Mouse (Mus musculus) gonadal fat pad, adult 2 months (tissue): ENCODE results near the gene Atg4c. TPM values are rescaled to one million over a fixed set of nuclear protein-coding genes. Genes with fewer than 3 reads are reported as not detected.

Source experiments
- DNase-seq: peaks from one replicate; pipeline ENCODE4 v3.0.0-alpha.2; 2012; ENCODE audit warnings: low read depth
- polyA plus RNA-seq: library from polyadenylated mRNA; depleted of rRNA; stranded (reverse); fragments of >200 nt; gene quantifications from 2 replicates; pipeline ENCODE4 v1.2.3, GENCODE M21; 2012; rRNA removed

Atg4c gene
- 9.0 and 11.4 TPM in 2 replicates for polyA plus RNA-seq

DNA sequence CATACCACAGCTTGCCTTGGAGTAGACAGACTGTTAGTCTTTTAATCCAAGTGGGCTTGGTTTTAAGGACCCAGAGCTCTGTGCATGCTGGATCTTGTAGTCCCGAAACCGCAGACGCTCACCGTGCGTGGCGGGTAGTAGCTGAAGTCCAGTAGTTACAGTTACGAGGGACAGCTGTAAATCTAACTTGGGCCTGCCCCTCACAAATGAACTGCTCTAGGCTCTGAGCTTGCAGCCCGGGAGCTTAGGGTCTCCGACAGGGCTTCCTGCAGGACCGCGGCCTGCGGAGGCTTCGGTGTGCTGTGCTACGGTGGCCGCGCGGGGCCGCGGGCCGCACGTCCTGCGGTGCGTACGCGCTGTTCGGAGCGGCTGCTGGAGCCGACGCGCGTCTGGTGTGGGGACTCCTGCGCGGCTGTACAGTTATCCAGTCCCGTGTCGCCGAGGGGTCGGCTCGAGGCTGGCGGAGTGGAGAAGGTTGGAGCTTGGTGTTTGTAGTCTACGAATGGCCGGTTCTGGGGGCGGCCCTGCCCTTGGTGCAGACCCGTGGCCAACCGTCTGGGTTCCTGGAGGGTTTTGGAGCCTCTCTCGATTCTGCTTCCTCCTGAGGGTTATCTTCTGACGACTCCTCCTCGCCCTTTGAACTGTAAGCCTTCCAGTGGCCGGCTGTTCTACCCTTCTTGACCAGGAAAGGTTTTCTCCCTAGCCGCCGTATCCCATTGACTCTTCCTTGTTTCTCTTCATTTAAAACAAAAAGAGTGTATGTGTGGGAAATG is at the start of gene Atg4c:
Gene Atg4c, plus strand, starts transcription at position 125 of the 773 bp plus-strand sequence.
- peak; percentile 55 for DNase-seq

DNA sequence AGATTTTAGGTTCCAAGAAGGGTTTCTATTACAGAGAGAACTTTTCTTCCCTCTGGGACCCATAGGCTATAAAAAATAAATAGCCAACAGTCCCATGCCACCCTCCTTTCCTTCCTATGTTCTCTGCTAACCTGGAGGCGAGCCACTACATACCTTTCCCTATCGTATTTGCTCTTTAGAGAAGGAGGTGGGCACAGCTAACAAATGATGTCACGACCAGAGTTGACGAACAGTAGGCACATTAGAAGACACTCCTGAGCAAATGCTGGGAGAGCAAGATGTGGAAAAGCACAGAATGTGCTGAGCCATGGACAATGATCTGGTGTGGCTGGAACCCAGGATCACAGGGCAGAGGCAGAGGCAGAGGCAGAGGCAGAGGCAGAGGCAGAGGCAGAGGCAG is 42.3 kb upstream of the Atg4c start:
- no peak for DNase-seq

DNA sequence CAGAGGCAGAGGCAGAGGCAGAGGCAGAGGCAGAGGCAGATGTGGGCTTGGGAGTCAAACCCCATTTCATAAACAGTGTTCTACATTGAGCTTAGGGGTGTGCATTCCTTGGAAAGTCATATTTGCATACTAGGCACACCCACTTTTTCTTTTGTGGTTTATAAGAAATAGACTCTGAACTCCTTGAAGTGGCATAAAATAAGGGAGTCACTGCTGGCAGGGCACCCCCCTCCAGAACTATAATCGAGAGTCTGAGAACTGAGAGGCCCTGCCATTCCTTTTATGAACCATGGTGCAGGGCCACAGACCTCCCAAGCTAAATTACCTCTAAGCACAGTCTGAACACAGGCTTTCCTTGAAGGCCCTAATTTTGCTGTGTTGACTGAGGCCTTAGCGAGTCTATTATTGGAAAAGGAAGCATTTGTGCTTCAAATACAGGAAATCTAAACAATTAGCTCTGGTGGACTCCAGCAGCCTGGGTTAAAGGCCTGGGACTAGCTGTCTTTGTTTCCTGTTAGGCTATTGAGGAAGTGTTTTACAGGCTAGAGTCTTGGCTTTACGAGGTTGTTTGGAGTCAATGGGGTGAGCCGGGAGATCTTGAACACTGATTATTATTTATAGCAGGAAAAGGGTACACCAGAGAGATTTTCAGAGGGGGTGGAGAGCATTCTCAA is 41.7 kb upstream of the Atg4c start:
- no peak for DNase-seq

DNA sequence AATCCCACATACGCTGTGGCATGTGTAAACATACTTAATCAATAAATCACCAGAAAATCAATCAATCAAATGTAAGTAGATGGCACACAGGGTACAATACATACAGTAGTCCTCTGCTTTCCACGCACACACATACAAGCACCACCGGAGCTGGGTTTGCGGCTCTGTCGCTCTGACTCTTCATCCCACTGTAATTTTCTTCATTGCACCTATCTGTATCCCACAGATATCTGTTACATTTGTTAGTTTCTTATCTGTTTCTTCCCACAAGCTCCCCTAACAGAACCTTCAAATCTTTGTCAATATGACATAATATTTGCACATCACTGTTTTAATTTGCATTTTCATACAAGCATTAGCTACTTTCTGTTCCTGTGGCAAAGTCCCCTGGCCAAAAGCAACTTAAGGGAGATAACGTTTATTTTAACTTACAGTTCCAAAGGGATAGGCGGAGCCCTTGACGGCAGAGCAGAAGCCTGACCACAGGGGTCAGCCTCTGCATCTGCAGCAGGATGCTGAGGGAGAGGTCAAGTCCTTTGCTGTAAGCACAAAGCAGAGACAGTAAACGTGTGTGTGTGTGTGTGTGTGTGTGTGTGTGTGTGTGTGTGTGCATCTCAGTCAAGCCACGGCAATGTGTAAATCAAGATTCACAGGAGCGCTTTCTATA is 37.0 kb upstream of the Atg4c start:
- DNase-seq = no peak

DNA sequence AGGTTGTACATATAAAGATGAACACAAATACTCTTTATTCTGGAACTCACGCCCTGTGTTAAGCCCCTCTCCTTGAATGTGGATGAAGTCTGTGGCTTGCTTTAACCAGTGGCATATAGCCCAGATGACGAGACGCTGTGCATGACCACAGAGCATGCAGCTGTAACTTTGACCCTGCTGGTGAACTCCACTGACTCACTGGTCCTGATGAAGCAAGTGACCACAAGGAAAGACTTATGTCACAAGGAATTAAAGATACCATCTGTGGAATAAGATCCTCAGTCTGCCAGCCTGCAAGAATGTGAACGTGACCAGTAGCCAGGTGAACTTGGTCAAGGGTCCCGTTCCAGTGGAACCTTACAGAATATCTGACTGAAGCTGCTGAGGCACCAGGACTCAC is 35.2 kb upstream of the Atg4c start:
- no peak for DNase-seq

DNA sequence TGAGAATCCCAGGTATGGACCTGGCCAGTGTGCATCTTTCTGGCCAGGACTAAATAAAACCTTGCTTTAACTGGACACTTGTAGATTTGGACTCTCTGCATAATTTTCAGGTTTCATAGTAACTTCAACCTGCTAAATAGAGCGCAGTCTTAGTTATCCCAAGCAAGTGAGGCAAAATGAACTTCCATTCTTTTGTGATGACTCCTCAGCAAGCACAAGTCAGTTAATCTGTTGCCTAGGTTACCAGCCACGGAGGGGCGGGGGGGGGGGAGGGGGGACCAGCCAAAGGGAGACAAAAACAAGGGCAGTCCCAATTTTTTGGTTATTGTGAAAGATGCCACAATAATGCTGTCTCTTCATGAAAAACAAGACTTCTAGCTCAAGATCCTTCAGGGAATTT is 33.3 kb upstream of the Atg4c start:
- DNase-seq = no peak

DNA sequence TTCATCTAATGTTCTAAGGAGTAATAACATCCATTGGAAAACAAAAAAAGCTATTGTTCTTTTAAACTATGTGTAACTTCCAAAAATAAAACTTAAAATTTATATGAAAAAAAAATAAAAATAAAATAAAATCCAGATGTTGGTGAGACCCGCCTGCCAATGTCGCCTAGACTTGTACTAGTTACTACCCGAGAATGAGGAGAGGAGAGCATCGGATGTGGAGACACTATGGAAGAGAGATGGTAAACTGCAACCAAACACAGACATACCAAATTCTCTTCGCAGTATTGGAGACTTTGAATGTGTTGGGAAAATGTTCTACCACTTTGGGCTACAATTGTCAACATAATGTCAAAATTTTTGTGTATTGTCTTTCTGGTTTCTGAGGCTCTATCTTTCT is 32.8 kb upstream of the Atg4c start:
- no peak for DNase-seq

DNA sequence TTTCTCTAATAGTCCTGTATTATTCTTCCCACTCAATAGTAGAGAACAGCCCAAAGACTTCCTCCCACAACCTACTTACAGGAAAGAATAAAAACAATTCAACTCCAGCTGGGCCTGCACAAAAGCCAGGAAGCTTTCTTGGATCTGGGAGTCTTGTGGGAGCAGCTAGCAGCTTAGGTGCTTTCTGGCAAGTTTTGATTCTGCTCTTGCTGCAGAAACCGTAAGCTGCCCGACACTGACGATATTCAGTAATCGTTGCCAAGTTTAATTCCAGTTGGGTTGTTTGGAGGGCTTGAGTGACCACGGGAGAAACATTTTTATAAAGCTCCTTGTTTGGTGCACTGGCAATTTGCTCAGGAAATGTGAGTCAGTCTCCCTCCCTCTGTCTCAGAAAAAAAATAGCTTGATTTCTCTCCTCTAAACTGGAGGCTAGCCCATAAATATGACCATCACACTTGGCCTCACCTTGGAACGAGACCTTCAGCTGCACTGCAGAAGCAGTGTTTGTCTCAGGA is 32.2 kb upstream of the Atg4c start:
- DNase-seq = no peak

DNA sequence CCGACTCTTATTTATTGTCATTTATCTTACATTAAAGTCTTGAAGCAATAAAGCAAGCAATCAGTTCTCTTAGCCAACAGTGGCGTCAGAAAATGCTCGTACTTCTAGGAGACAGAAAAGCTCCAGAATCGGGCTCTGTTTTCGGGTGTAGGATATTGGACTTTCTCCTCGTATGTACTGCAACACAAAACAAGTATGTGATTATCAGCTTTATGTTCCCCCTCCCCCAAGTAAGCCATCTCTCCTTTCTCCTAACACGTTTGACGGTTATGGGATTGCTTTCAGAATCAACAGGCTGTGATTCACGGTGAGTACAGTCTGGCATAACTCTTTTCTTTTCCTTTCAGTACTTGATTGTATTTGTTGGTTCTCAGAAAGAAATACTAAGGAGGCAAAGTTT is 30.7 kb upstream of the Atg4c start:
- DNase-seq = no peak

DNA sequence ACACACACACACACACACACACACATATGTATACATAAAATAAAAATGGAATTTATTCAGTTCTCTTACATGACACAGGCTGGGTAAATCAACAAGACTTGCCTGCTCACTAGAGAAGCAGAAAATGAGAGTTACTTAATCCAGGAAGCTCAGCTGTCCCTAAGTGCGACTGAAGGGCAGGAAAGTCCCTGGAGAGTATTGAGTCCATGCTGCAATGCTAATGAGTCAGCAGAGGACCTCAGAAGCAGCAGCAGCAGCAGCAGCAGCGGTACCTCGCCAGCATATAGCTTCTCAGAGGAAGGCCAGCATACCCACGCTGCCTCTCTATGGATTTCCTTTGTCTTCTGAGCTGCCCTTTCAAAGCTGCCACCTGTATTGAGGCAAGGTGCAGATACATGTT is 30.2 kb upstream of the Atg4c start:
- DNase-seq = peak; percentile 31

DNA sequence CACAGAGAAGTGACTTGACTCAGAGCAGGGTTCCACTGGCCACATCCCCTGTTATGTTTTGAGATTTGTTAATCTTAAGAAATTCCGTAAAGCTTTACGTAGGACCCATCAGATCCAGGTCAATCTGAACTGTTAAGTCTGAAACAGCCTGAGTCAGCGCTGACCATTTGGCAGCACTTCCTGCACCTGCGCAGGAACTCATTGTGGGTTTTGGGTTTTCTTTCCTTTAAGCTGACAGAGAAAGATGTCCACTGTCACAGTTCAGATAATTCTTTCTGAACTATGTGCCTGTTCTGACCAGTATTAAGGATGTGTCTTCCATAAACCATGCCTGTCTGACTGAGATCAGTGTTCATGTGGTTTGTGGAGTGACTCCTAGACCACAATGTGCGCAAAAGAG is 24.9 kb upstream of the Atg4c start:
- no peak for DNase-seq

DNA sequence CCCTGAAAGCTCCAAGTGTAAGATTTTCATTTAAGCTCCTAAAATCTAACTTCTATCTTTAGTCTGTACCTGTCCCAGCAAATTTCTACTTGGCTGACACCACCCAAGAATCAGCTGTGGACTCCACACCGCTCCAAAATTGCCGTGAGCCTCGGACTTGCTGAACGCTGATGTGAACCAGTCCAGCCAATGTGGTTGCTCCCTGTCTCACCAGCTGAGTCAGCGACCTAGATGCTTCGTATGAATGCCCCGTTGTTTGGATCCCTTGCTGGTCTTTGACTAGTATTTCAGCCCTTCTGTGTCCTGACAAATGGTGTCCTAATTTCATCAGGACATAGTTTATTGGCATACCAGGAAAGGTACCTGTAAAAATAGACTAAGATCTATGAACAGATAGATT is 19.5 kb upstream of the Atg4c start:
- DNase-seq = no peak

DNA sequence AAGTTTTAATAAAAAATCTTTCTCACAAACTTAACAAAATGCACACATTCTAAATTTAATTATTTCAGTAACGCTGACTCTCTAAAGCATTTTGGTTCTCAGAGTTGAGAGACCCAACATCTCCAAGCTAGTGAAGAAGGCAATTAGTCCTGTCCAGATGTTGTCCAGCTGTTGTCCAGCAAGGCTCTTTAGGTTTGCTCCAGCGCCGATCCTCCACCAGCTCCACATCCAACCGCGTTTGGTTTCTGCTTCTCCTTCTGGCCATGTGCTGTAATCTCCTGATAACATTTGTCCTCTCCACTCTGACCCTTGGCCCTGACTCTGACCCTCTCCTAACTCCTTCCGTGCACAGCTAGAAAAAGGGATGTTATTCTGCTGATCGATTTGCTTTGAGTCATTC is 16.9 kb upstream of the Atg4c start:
- no peak for DNase-seq

DNA sequence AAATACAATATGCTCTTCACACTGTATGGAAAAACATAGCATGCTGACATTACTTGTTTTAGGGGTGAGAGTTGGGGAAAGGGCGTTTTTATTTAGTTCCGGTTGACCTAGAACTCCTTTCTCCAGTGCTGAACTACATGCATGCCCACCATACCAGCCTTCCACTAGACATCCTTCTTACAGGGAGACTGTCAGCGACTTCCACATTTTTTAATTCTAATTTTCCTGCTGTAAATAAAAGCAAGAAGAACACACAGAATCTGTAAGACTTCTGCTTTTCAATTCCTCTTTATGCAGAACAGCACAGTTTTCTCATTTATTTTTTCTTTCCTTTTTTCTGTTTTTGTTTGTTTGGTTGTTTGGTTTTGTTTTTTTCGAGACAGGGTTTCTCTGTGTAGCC is 16.5 kb upstream of the Atg4c start:
- no peak for DNase-seq

DNA sequence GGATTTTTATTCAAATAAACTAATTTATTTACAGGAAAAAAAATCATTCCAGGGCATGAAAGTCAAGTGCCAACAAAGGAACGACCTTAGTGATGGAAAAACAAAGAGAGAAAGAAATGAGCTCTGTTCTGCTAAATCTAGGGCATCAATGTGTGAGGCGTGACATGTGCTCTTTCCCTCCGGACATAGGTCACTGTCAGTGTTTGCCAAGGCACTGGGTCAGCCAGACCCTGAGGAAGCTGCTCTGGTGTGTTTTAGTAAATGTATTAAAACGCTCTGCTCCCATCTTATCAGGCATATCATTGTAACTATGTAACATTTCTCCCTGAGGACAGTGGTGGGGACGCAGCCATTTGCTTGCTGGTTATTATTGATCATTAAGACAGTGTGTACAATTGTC is 14.9 kb upstream of the Atg4c start:
- DNase-seq = no peak

DNA sequence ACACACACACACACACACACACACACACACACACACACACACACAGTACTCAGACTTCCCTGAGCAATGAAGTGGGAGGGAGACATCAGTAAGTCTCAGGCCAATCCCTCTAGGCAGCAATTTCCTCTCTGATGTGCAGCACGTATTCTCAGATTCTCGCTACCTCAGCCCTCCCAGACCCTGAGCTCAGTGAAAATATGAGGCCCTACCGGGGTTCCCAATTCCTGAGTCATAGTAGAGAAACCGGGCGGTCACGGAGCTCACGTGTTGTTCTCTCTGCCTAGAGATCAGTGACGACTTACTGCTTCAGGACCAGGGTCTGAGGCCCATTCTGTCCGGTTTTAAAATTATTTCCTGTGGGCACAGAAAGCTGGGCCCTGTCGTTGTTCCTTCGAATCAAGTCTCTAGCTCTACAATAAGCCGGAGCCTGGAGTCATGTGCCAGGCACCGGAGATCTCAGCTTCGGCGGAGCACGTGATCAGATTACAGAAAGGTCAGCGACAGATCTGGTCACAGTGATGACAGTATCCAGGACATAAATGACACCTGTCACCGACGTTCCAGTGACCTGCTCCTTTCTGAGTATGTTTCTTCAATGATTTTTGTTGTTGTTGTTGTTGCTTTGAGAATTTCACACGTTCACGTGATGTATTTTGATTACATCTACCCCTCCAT is 14.2 kb upstream of the Atg4c start:
- DNase-seq = no peak

DNA sequence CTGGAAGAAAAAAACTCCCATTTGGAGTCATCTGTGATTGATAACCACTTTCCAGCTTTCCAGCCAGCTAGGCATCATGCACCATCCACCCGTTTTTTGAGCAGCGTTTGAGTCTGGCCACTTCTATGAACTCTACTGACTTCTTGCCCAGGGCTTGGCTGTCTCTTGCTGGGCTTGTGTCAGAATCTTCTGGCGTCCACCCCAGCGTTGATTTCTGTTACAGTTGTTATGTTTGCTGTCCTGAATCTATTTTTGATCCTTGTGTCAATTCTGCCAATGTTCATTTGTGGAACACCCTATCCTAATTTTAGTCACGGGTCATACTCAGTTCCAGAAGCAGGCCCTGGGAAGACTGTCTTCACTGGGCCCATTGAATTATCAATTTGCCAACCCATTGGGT is 12.8 kb upstream of the Atg4c start:
- DNase-seq = no peak

DNA sequence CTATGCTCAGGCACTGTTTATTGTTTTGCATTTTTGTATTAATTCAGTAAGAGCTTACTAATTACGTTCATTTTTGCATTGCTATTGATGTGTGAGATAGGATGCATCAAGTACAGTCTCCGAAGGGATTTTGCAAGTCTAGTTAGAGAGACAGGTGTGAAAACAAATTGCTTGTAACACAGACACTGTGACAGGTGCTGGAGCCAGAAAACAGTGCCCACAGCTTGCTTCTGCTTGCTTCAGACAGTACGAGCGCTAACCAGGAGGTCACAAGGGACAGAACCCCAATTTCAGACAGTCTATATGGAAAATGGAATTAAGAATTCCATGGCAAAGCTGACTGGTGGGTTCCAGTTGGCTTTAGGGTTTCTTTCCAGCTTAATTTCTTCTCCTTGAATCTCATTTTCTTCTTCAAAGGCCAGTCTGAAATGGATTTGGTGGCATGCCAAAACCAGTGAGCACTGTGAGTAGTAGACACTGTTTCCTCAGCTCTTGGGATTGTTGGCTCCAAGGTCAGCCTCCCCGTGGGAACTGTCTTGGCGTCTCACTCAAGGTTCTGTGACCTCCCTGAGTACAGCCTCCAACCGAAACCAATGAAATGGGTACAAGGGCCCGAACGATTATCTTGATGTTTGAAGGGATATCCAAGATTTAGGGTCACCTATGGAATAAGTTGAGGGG is 11.9 kb upstream of the Atg4c start:
- no peak for DNase-seq

DNA sequence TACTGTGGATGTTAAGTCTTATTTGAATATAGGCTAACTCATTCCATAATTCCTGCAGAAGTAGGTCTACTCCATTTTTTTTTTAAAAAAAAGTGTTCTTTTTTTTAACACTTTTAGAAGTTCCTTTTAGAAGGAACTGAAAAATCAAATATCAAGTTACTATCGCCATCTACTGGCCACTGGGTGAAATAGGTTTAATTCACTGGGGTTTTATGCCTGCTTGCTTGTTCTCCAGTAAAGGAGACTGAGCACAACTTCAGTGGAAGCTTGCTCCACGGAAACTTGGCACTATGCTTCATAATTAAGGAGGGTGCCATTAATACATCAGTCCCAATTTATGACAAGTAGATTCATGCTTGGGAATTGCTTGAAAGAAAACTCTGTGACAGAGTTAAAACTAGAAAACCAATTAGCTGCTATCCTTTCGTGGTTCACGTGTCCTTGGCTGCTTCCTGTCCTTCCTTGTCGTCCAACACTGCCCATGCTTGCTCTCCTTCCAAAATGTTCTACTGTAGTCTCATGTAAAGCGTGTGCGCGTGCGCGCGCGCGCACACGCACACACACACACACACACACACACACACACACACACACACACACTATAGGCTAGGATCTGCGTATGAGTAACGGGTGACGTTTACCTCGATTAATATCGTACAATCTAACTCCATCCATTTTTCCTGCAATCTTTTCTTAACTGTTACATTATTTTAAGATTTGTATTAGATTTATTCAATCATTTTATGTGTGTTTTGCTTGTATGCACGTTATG is 10.9 kb upstream of the Atg4c start:
- DNase-seq = no peak

DNA sequence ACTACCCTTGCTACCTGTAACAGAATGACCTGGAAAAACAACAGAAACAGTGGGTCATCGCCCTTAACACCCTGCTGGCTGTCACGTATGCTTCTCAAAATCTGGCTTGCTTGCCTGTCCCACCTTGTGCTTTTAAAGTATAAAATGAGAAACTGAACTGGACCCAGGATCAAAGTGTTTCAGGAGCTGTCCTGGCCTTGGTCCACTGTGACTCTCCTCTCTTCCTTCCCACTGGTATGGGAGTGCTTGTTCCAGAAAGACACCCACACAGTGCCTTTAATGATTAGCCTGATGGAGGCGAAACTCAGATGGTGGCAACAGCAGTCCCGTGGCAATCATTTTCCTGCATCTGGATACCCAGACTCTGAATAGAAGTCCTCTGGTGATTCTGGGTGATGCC is 9.1 kb upstream of the Atg4c start:
- no peak for DNase-seq

DNA sequence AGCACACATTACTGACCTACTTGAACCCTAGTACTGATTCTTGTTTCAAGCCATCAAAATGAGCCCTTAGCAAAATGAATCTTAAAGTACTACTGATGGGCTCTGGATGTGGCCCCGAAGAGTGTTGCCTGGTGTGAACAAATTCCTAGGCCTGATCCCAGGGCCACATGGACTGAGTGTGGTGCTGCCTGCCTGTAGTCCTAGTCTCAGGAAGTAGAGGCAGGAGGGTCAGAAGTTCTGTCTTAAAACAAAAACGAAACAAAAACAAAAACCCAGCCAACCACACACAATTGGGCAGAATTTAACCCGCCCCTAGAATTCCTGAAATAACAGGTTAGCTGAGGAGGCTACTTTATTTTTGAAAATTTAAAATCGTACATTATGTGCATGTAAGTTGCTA is 8.4 kb upstream of the Atg4c start:
- no peak for DNase-seq
